In genomic region chr1:59923201-59923600, GRCm38 (mm10) we compare ENCODE assay signal across 17 mouse cellular contexts. TPM values are rescaled to one million over a fixed set of nuclear protein-coding genes. Genes with fewer than 3 reads are reported as not detected.
DNase-seq lines count a peak whose midpoint lies in the region; ATAC-seq and TF ChIP-seq lines count a peak whose summit lies in the region.
"Had no signal": no experiment of that assay in that cellular context is flagged by ENCODE, and none has a peak within 500 bp of the region (broad histone marks: within the 10 kb centered on the region; RNA-seq: fewer than 3 reads in every experiment).

No protein-coding gene starts in this region.

- 0 out of 2 replicates have a peak overlapping the region, but pooled peaks have one; percentile 11 for H3K4me2 ChIP-seq in liver, postnatal 0 days (ENCODE audit: low read depth, low read length)
- no peak overlapping the region for H3K4me2 ChIP-seq in liver, embryonic 11.5 days
- no peak overlapping the region for H3K4me2 ChIP-seq in intestine, embryonic 16.5 days (ENCODE audit: low read depth, low read length)
- H3K4me2 ChIP-seq: hindbrain, embryonic 15.5 days; limb, embryonic 12.5 days had no signal

- no peaks in the 10 kb centered on the region for H3K9me3 ChIP-seq in liver, postnatal 0 days (ENCODE audit: low read length)
- no peaks in the 10 kb centered on the region for H3K9me3 ChIP-seq in liver, embryonic 11.5 days (ENCODE audit: control insufficient read depth, low read length)
- no peaks in the 10 kb centered on the region for H3K9me3 ChIP-seq in midbrain, embryonic 10.5 days (replicated peaks)
- peaks cover 3% of the 10 kb centered on the region; the same call in 1 of the 2 replicates for H3K9me3 ChIP-seq in intestine, embryonic 16.5 days (ENCODE audit: control insufficient read depth, low read length)
- H3K9me3 ChIP-seq: hindbrain, embryonic 15.5 days; limb, embryonic 12.5 days had no signal

- peak overlapping the region; percentile 35 for H3K27ac ChIP-seq in gastrocnemius, adult 2 months
- H3K27ac ChIP-seq in liver, postnatal 0 days (ENCODE audit: low read depth) = 0 out of 2 replicates have a peak overlapping the region, but pooled peaks have one; percentile 22
- no peak overlapping the region for H3K27ac ChIP-seq in liver, embryonic 11.5 days (ENCODE audit: low read depth, low read length)
- no peak overlapping the region for H3K27ac ChIP-seq in midbrain, embryonic 10.5 days (replicated peaks)
- H3K27ac ChIP-seq in intestine, embryonic 16.5 days (ENCODE audit: low read length) = no peak overlapping the region
- H3K27ac ChIP-seq: hindbrain, embryonic 15.5 days; left cerebral cortex, adult 2 months; limb, embryonic 12.5 days had no signal

- no peak overlapping the region for H3K9ac ChIP-seq in liver, postnatal 0 days (replicated peaks)
- no peak overlapping the region for H3K9ac ChIP-seq in liver, embryonic 11.5 days (ENCODE audit: low read depth, low read length)
- no peak overlapping the region for H3K9ac ChIP-seq in intestine, embryonic 16.5 days (ENCODE audit: low read depth, low read length)
- H3K9ac ChIP-seq: hindbrain, embryonic 15.5 days; limb, embryonic 12.5 days had no signal

- no peak for DNase-seq in gastrocnemius, adult 2 months
- no peak for DNase-seq in gastrocnemius, postnatal 36 days
- DNase-seq in liver, postnatal 0 days = no peak
- DNase-seq in liver, embryonic 11.5 days (ENCODE audit: low spot score) = no peak
- peak; percentile 44 for DNase-seq in CD4-positive, CD25-positive, alpha-beta regulatory T cell, adult 2 months (ENCODE audit: low read depth, low spot score)
- no peak for DNase-seq in midbrain, embryonic 10.5 days (ENCODE audit: low spot score)
- DNase-seq: cerebellum, adult 18-20 months; embryo, embryonic 11 days; gastrocnemius, postnatal 25 days; retina, postnatal 1 day had no signal

- no peaks in the 10 kb centered on the region for H3K36me3 ChIP-seq in liver, postnatal 0 days (replicated peaks; ENCODE audit: insufficient read depth, low read length)
- H3K36me3 ChIP-seq in liver, embryonic 11.5 days (ENCODE audit: control insufficient read depth, insufficient read depth, low read length) = no peaks in the 10 kb centered on the region
- no peaks in the 10 kb centered on the region for H3K36me3 ChIP-seq in midbrain, embryonic 10.5 days
- no peaks in the 10 kb centered on the region for H3K36me3 ChIP-seq in intestine, embryonic 16.5 days (ENCODE audit: control insufficient read depth, insufficient read depth, low read length)
- H3K36me3 ChIP-seq: hindbrain, embryonic 15.5 days; limb, embryonic 12.5 days had no signal

- H3K27me3 ChIP-seq in liver, postnatal 0 days (ENCODE audit: insufficient read depth, low read length) = no peaks in the 10 kb centered on the region
- no peaks in the 10 kb centered on the region for H3K27me3 ChIP-seq in liver, embryonic 11.5 days (replicated peaks; ENCODE audit: control insufficient read depth, insufficient read depth, low read length)
- H3K27me3 ChIP-seq in midbrain, embryonic 10.5 days (ENCODE audit: low read depth, poor library complexity, severe bottlenecking) = no peaks in the 10 kb centered on the region
- no peaks in the 10 kb centered on the region for H3K27me3 ChIP-seq in intestine, embryonic 16.5 days (replicated peaks; ENCODE audit: control insufficient read depth, insufficient read depth, low read length)
- H3K27me3 ChIP-seq: hindbrain, embryonic 15.5 days; limb, embryonic 12.5 days had no signal

- TF ChIP-seq CTCF in gastrocnemius, adult 2 months (IDR thresholded peaks at IDR 0.05) = no peak
- TF ChIP-seq CTCF in liver, postnatal 0 days (IDR thresholded peaks at IDR 0.05; ENCODE audit: low read depth) = no peak

- ATAC-seq in liver, postnatal 0 days = no peak
- no peak for ATAC-seq in liver, embryonic 11.5 days (replicated peaks; ENCODE audit: low FRiP score)
- peak; percentile 29 to 48; a peak in 1 of 4 replicates for ATAC-seq in hematopoietic stem cell, adult 5-6 weeks (replicated peaks in 1 of 2; ENCODE audit: insufficient read depth in 1 of 2, low FRiP score in 2 of 2, low TSS enrichment in 1 of 2, low read depth in 1 of 2, poor library complexity in 2 of 2, severe bottlenecking in 2 of 2)
- no peak for ATAC-seq in intestine, embryonic 16.5 days
- ATAC-seq: forebrain, embryonic 16.5 days; midbrain, embryonic 16.5 days had no signal

- WGBS in liver, postnatal 0 days (ENCODE audit: insufficient replicate concordance) = 33% methylated on average over 1 of the region's 1 CpGs
- WGBS in liver, embryonic 11.5 days = 69% methylated on average over 1 of the region's 1 CpGs
- WGBS in midbrain, embryonic 10.5 days = 81% methylated on average over 1 of the region's 1 CpGs
- 62% methylated on average over 1 of the region's 1 CpGs for WGBS in intestine, embryonic 16.5 days

- intact Hi-C loops in gastrocnemius, adult 2 months (cut with DNase I) = loop anchor here (5.0 kb wide), 2 partner anchors 41 to 44 kb away; no protein-coding TSS in a partner anchor
- intact Hi-C loops in gastrocnemius, postnatal 36 days (cut with DNase I) = no loop called here

- peak; percentile 14; the same call in 1 of the 2 replicates for TF ChIP-seq EP300 in liver, postnatal 0 days (IDR thresholded peaks at IDR 0.05; ENCODE audit: low read depth)

- no peak overlapping the region for H3K4me3 ChIP-seq in gastrocnemius, adult 2 months
- no peak overlapping the region for H3K4me3 ChIP-seq in liver, postnatal 0 days (ENCODE audit: low read depth, low read length)
- H3K4me3 ChIP-seq in liver, embryonic 11.5 days (ENCODE audit: low read depth, low read length) = no peak overlapping the region
- no peak overlapping the region for H3K4me3 ChIP-seq in midbrain, embryonic 10.5 days
- H3K4me3 ChIP-seq in intestine, embryonic 16.5 days (ENCODE audit: low read length) = no peak overlapping the region
- H3K4me3 ChIP-seq: hindbrain, embryonic 15.5 days; left cerebral cortex, adult 2 months; limb, embryonic 12.5 days had no signal

- no peaks in the 10 kb centered on the region for H3K4me1 ChIP-seq in liver, postnatal 0 days (ENCODE audit: insufficient read depth)
- peaks cover under 1% of the 10 kb centered on the region for H3K4me1 ChIP-seq in liver, embryonic 11.5 days (replicated peaks; ENCODE audit: control insufficient read depth, insufficient read depth, low read length)
- peaks cover 8% of the 10 kb centered on the region; the same call in 1 of the 2 replicates for H3K4me1 ChIP-seq in midbrain, embryonic 10.5 days
- H3K4me1 ChIP-seq in intestine, embryonic 16.5 days (ENCODE audit: control insufficient read depth, insufficient read depth, low read length) = no peaks in the 10 kb centered on the region
- H3K4me1 ChIP-seq: limb, embryonic 12.5 days had no signal

RNA-seq across cellular contexts. Expression of gene Fam117b, which starts 10.4 kb away (rescaled TPM):
- total RNA-seq in gastrocnemius, adult 2 months (2021) = 1 to 10 TPM; 4.4 to 9.3 TPM
- 1 to 10 TPM; 4.2 to 5.5 TPM for total RNA-seq in gastrocnemius, postnatal 36 days (2021)
- 1.5 and 1.8 TPM in 2 replicates for polyA plus RNA-seq in liver, postnatal 0 days (2015; fragmentation: Nextera tagmentation; extraction: Ambion mirVana)
- 10.3 and 10.6 TPM in 2 replicates for polyA plus RNA-seq in liver, embryonic 11.5 days (2014; fragmentation: Nextera tagmentation; extraction: Ambion mirVana)
- 25.0 and 31.0 TPM in 2 replicates for total RNA-seq in hematopoietic stem cell, adult 5-6 weeks (2017)
- 8.5 and 11.3 TPM in 2 replicates for polyA plus RNA-seq in midbrain, embryonic 10.5 days (2016; fragmentation: Nextera tagmentation; extraction: Ambion mirVana)
- polyA plus RNA-seq in intestine, embryonic 16.5 days (2015; fragmentation: Nextera tagmentation; extraction: Ambion mirVana) = 2.9 TPM in 2 replicates

Comparison
In these comparisons a context has a peak if more than half of its experiments do, and no peak if none do; other contexts are left out.
1. H3K27ac ChIP-seq: peak in gastrocnemius, adult 2 months (single experiment) and liver, postnatal 0 days (single experiment); none in liver, embryonic 11.5 days (single experiment), midbrain, embryonic 10.5 days (single experiment) and intestine, embryonic 16.5 days (single experiment).
2. ATAC-seq: peak in hematopoietic stem cell, adult 5-6 weeks (2 of 2); none in liver, postnatal 0 days (single experiment), liver, embryonic 11.5 days (single experiment) and intestine, embryonic 16.5 days (single experiment).